Mouse (Mus musculus) limb, embryonic 14.5 days (tissue): ENCODE results near the gene Slc6a9. TPM values are rescaled to one million over a fixed set of nuclear protein-coding genes. Genes with fewer than 3 reads are reported as not detected.

Experiments used
- ATAC-seq: fragments of 200-750 bp; cut with Nextera tagmentation; 2 replicates; pipeline ENCODE4 v1.8.0; 2017; ENCODE audit warnings: low read depth, moderate number of reproducible peaks, moderate TSS enrichment; ENCODE audit not compliant: low FRiP score
- DNase-seq: peaks from one replicate; pipeline ENCODE4 v3.0.0-alpha.2; 2015; ENCODE audit warnings: low spot score
- H3K27ac ChIP-seq: fragments of 300-500 bp; sonication (generic); replicated peaks from 2 replicates; pipeline ENCODE4 v1.5.1; 2014; ENCODE audit warnings: low read depth, mild to moderate bottlenecking, low read length, moderate library complexity, mixed read lengths
- H3K27me3 ChIP-seq: fragments of 300-500 bp; sonication (generic); 2 replicates; pipeline ENCODE4 v1.6.1; 2014; ENCODE audit warnings: low read length, mixed read lengths; ENCODE audit not compliant: control insufficient read depth, insufficient read depth
- H3K36me3 ChIP-seq: fragments of 300-500 bp; sonication (generic); 2 replicates; pipeline ENCODE4 v1.6.1; 2014; ENCODE audit warnings: mild to moderate bottlenecking, low read length, moderate library complexity, mixed read lengths; ENCODE audit not compliant: control insufficient read depth, insufficient read depth
- H3K4me1 ChIP-seq: fragments of 300-500 bp; sonication (generic); 2 replicates; pipeline ENCODE4 v1.6.1; 2014; ENCODE audit warnings: antibody characterized with exemption, low read length, mixed read lengths; ENCODE audit not compliant: control insufficient read depth, insufficient read depth
- H3K4me2 ChIP-seq: fragments of 300-500 bp; sonication (generic); replicated peaks from 2 replicates; pipeline ENCODE4 v1.6.1; 2014; ENCODE audit warnings: low read depth, mild to moderate bottlenecking, low read length, moderate library complexity; ENCODE audit not compliant: severe bottlenecking
- H3K4me3 ChIP-seq: fragments of 300-500 bp; sonication (generic); replicated peaks from 2 replicates; pipeline ENCODE4 v1.5.1; 2014; ENCODE audit warnings: low read length
- H3K9ac ChIP-seq: fragments of 300-500 bp; sonication (generic); 2 replicates; pipeline ENCODE4 v1.6.1; 2014; ENCODE audit warnings: mild to moderate bottlenecking, low read depth, low read length, moderate library complexity; ENCODE audit not compliant: severe bottlenecking
- H3K9me3 ChIP-seq: fragments of 300-500 bp; sonication (generic); 2 replicates; pipeline ENCODE4 v1.6.1; 2016; ENCODE audit warnings: low read length; ENCODE audit not compliant: control insufficient read depth
- POLR2A ChIP-seq: fragments of 200-500 bp; IDR thresholded peaks from 2 replicates; pipeline ENCODE4 v1.8.0; 2012; ENCODE audit warnings: inconsistent platforms, mild to moderate bottlenecking, moderate library complexity, borderline replicate concordance; ENCODE audit not compliant: insufficient read depth, insufficient read length; ENCODE audit errors: extremely low read depth
- WGBS: fragments of 180-500 bp; shearing (Covaris S2); extraction: QIAGEN DNeasy Blood & Tissue Kit; methylation state at CpG from one replicate; pipeline ENCODE4 v1.1.7; 2014; 5-methylcytosine and 5-hydroxymethylcytosine counted together
- polyA plus RNA-seq, 2 experiments: library from polyadenylated mRNA; depleted of rRNA in 1 of 2; stranded (reverse) in 1 of 2; unstranded in 1 of 2; fragments of >200 nt; fragmentation: Nextera tagmentation in 1 of 2; extraction: Ambion mirVana in 1 of 2; gene quantifications; 2 replicates each; pipeline versions ENCODE4 v1.2.1 to v1.2.3; 2012 to 2014

Gene Slc6a9
- polyA plus RNA-seq, 2 experiments: 9.7 to 30.1 TPM

- Histone ChIP-seq H3K27me3 (no peaks in the 10 kb centered on the region), H3K4me3 (no peak overlapping the region), H3K4me2 (no peak overlapping the region), H3K9ac (no peak overlapping the region), H3K4me1 (peaks cover 6% of the 10 kb centered on the region), H3K9me3 (no peaks in the 10 kb centered on the region), H3K27ac (no peak overlapping the region), H3K36me3 (peaks cover 12% of the 10 kb centered on the region)
- WGBS: 88% methylated on average over 5 of the region's 5 CpGs
- no peak for TF ChIP-seq POLR2A
- ATAC-seq (no peak), DNase-seq (no peak)
Observed at GRCm38 (mm10) chr4:117840821-117841220, 6.5 kb downstream of the Slc6a9 start.

- no peak for TF ChIP-seq POLR2A
- DNase-seq (no peak), ATAC-seq (no peak)
- Histone ChIP-seq H3K4me3 (no peak overlapping the region), H3K27me3 (no peaks in the 10 kb centered on the region), H3K4me1 (peaks cover 6% of the 10 kb centered on the region), H3K4me2 (no peak overlapping the region), H3K36me3 (peaks cover 17% of the 10 kb centered on the region), H3K9ac (no peak overlapping the region), H3K9me3 (no peaks in the 10 kb centered on the region), H3K27ac (no peak overlapping the region)
- WGBS: 53% methylated on average over 3 of the region's 3 CpGs
Observed at GRCm38 (mm10) chr4:117841566-117841965, 7.3 kb downstream of the Slc6a9 start.

GRCm38 (mm10) chr4:117843101-117843500 lies 8.8 kb downstream of the Slc6a9 start:
- Histone ChIP-seq H3K4me3 (no peak overlapping the region), H3K9me3 (no peaks in the 10 kb centered on the region), H3K27me3 (no peaks in the 10 kb centered on the region), H3K4me2 (no peak overlapping the region), H3K36me3 (peaks cover 17% of the 10 kb centered on the region), H3K4me1 (no peaks in the 10 kb centered on the region), H3K9ac (no peak overlapping the region), H3K27ac (no peak overlapping the region)
- 95% methylated on average over 5 of the region's 5 CpGs for WGBS
- ATAC-seq (no peak), DNase-seq (no peak)
- no peak for TF ChIP-seq POLR2A

GRCm38 (mm10) chr4:117844467-117844866 lies 10.2 kb downstream of the Slc6a9 start:
- 83% methylated on average over 5 of the region's 5 CpGs for WGBS
- H3K4me2 ChIP-seq: no peak overlapping the region
- no peaks in the 10 kb centered on the region for H3K9me3 ChIP-seq

GRCm38 (mm10) chr4:117845316-117845715 lies 11.0 kb downstream of the Slc6a9 start:
- 80% methylated on average over 11 of the region's 11 CpGs for WGBS
- peaks cover 24% of the 10 kb centered on the region for H3K36me3 ChIP-seq
- TF ChIP-seq POLR2A: no peak
- no peak overlapping the region for H3K9ac ChIP-seq
- H3K4me3 ChIP-seq: no peak overlapping the region
- ATAC-seq (no peak), DNase-seq (no peak)
- no peaks in the 10 kb centered on the region for H3K4me1 ChIP-seq
- no peaks in the 10 kb centered on the region for H3K9me3 ChIP-seq
- no peak overlapping the region for H3K27ac ChIP-seq
- H3K27me3 ChIP-seq: no peaks in the 10 kb centered on the region
- H3K4me2 ChIP-seq: no peak overlapping the region

More at GRCm38 (mm10) chr4:117844467-117844866, 10.2 kb downstream of the Slc6a9 start:
- Histone ChIP-seq H3K27me3 (no peaks in the 10 kb centered on the region), H3K27ac (no peak overlapping the region), H3K4me3 (no peak overlapping the region), H3K9ac (no peak overlapping the region), H3K36me3 (peaks cover 25% of the 10 kb centered on the region), H3K4me1 (no peaks in the 10 kb centered on the region)
- ATAC-seq: no peak
- TF ChIP-seq POLR2A: no peak
- DNase-seq: no peak

GRCm38 (mm10) chr4:117846261-117846660 lies 12.0 kb downstream of the Slc6a9 start:
- no peaks in the 10 kb centered on the region for H3K27me3 ChIP-seq
- H3K4me3 ChIP-seq: no peak overlapping the region
- no peak overlapping the region for H3K27ac ChIP-seq
- H3K9me3 ChIP-seq: no peaks in the 10 kb centered on the region
- WGBS: 97% methylated on average over 4 of the region's 4 CpGs
- ATAC-seq (no peak), DNase-seq (no peak)
- peaks cover 21% of the 10 kb centered on the region for H3K36me3 ChIP-seq
- no peak overlapping the region for H3K9ac ChIP-seq
- TF ChIP-seq POLR2A: no peak
- H3K4me2 ChIP-seq: no peak overlapping the region
- H3K4me1 ChIP-seq: no peaks in the 10 kb centered on the region
